Mouse (Mus musculus): ENCODE measurements around the gene Ctbp2.

Gene Ctbp2

GRCm38 (mm10) chr7:133089621-133090260 is 34.4 kb downstream of the Ctbp2 start:
- no peak for ATAC-seq (ENCODE audit: insufficient number of reproducible peaks, low FRiP score, low TSS enrichment)

DNA sequence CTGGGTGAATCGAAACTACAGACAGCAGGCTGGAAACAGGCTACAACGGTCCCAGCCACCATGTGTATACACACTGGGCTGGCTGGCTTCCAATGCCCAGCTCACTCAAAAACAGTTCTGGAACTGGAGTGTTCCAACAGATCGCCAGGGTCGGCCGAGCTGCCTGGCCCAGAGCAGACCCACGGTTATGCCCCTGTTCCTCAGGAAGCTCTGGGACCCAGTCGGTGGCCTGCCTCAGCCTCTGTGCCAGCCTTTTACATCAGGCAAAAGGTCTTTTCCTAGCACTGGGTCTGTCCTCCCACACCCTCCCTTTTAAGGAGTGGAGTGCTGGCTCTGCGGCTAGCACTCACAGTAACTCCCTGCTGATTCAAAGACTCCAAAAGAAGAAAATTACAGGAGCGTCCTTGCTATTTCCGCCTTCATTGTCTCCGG is 35.3 kb downstream of the Ctbp2 start:
- 0 out of 2 replicates have a peak, but pooled peaks have one; percentile 29 for ATAC-seq (ENCODE audit: insufficient number of reproducible peaks, low FRiP score, low TSS enrichment)

GRCm38 (mm10) chr7:133088411-133088810 is 35.7 kb downstream of the Ctbp2 start:
- ATAC-seq (ENCODE audit: insufficient number of reproducible peaks, low FRiP score, low TSS enrichment): no peak

DNA sequence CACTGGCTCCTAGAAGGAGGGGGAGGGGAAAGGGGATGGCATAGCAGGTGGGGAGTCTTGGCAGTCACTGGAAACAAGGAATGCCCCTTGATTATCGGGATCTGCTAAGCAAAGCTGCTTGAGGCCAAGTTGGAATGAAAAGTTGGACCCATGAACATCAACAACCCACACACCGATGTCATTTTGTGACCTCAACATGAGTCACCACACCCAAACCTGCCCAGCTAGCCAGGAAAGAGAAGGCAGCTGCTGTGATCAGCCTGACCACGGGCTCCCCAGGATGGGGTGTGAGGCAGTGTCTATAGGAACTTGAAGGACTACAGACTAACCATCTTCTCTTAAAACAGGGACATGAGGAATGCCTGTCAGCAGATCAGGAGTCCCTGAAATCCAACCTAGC is 38.7 kb downstream of the Ctbp2 start:
- no peak for ATAC-seq (ENCODE audit: insufficient number of reproducible peaks, low FRiP score, low TSS enrichment)

- no peak for ATAC-seq (ENCODE audit: insufficient number of reproducible peaks, low FRiP score, low TSS enrichment)
These were observed 40.1 kb downstream of the Ctbp2 start for GRCm38 (mm10) chr7:133083936-133084614.

DNA sequence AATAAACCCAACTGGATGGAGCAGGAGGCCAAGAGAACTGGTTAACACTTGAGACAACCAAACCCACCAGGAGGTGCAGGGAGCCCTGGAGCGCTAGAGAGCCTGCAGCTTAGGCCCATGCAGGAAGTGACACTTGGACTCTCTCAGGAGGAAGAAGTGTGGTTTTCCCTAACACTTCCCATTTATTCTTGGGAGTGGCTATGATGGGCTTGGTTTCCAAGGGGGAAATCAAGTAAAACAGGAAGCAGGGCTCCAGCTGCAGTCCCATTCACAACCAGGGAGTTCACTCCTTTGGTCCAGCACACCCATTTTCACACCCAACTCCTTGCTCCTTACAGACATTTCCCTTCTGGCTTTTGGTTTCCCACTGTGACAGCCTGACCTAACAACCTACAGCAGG is 45.2 kb downstream of the Ctbp2 start:
- no peak for ATAC-seq (ENCODE audit: insufficient number of reproducible peaks, low FRiP score, low TSS enrichment)

- peak; percentile 45; the same call in 1 of the 2 replicates for ATAC-seq (ENCODE audit: insufficient number of reproducible peaks, low FRiP score, low TSS enrichment)
These were observed 49.6 kb downstream of the Ctbp2 start for GRCm38 (mm10) chr7:133074462-133075133.

- no peak for ATAC-seq (ENCODE audit: insufficient number of reproducible peaks, low FRiP score, low TSS enrichment)
These were observed 51.0 kb downstream of the Ctbp2 start for GRCm38 (mm10) chr7:133073147-133073651.

DNA sequence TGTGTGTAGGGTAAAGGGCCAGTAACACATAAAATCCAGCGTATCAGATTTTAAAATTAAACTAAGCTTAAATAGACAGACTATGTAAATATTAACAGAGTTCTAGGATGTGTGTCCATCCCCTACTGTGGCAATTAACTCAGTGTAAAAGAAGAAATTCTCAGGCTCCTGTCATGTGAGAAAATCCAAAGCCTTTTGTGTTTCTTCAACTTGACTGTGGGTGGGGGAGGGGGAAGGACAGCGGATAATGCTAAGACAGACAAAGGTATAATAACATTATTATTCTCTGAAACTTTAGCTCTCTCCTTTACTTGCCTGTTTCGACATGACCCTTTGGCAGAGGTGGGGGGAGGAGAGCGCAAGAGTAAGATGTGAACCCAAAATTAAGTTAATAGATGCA is 51.6 kb downstream of the Ctbp2 start:
- no peak for ATAC-seq (ENCODE audit: insufficient number of reproducible peaks, low FRiP score, low TSS enrichment)

GRCm38 (mm10) chr7:133067321-133067841 is 56.8 kb downstream of the Ctbp2 start:
- ATAC-seq (ENCODE audit: insufficient number of reproducible peaks, low FRiP score, low TSS enrichment): no peak

- no peak for ATAC-seq (ENCODE audit: insufficient number of reproducible peaks, low FRiP score, low TSS enrichment)
These were observed 57.4 kb downstream of the Ctbp2 start for GRCm38 (mm10) chr7:133066776-133067175.

- ATAC-seq (ENCODE audit: insufficient number of reproducible peaks, low FRiP score, low TSS enrichment): no peak
These were observed 62.1 kb downstream of the Ctbp2 start for GRCm38 (mm10) chr7:133062055-133062454.

DNA sequence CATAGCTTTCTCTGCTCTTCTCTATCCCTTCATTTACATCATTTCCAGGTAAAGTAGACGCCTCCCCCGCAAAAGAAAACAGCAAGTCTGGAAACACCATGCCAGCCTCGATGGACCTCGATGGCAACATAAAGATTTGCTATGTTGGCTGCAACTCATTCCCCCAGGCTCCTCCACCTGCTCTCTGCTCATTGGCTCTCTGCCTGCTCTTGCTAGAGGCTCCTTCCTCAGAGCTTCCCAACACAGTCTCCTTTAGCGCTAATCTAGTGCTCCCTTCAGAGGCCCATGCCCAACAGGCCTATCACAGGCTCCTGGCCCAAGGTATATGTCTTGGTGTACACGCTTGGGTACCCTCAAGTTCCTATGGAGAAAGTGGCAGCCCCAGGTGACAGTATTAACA is 64.0 kb downstream of the Ctbp2 start:
- ATAC-seq (ENCODE audit: insufficient number of reproducible peaks, low FRiP score, low TSS enrichment): no peak

- no peak for ATAC-seq (ENCODE audit: insufficient number of reproducible peaks, low FRiP score, low TSS enrichment)
These were observed 64.5 kb downstream of the Ctbp2 start for GRCm38 (mm10) chr7:133059517-133060104.

- ATAC-seq (ENCODE audit: insufficient number of reproducible peaks, low FRiP score, low TSS enrichment): no peak
These were observed 65.0 kb downstream of the Ctbp2 start for GRCm38 (mm10) chr7:133059150-133059509.

- ATAC-seq (ENCODE audit: insufficient number of reproducible peaks, low FRiP score, low TSS enrichment): no peak
These were observed 65.5 kb downstream of the Ctbp2 start for GRCm38 (mm10) chr7:133058496-133059149.

DNA sequence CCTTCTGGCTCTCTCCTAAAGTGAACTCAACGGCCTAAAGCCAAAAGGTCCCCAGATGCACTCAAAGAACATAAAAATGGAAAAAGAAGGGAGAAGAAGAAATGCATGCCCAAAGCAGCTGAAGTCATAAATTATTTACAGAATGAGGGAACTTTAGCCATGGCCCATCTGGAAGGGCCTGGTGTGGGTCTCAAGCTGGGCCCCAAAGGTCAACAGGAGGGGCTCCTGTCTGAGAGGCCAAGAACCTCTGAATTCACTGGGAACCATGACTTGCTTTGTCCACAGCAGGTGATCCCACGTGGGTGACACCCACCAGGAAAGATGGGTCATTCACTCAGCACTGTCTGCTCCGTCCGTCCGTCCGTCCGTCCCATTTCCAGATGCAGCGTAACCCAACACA is 67.2 kb downstream of the Ctbp2 start:
- ATAC-seq (ENCODE audit: insufficient number of reproducible peaks, low FRiP score, low TSS enrichment): no peak

- no peak for ATAC-seq (ENCODE audit: insufficient number of reproducible peaks, low FRiP score, low TSS enrichment)
These were observed 69.7 kb downstream of the Ctbp2 start for GRCm38 (mm10) chr7:133054486-133054885.

DNA sequence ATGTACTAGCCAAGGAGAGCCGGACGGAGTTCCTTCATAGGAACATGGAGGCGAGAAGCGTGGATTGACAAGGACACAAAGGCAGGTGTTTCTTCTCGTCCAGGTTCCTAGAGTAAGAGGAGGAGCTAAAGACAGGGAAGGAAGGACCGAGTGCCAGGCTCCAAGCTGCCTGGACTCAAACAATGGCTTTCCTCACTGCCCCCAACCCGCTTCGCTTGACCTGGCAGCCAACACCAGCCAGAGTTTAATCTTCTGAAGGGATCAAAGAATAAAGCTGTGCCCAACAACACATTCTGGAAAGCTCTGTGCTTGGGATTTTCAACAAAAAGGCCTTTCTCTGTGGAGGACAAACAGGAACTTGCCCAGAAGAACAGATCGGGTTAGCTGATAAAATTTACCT is 70.4 kb downstream of the Ctbp2 start:
- ATAC-seq (ENCODE audit: insufficient number of reproducible peaks, low FRiP score, low TSS enrichment): no peak

- ATAC-seq (ENCODE audit: insufficient number of reproducible peaks, low FRiP score, low TSS enrichment): no peak
These were observed 71.3 kb downstream of the Ctbp2 start for GRCm38 (mm10) chr7:133052819-133053218.

Measured in cerebellum, adult (tissue).